Mouse (Mus musculus) cerebellum, adult 2 months (tissue): ENCODE results near the gene Knl1.

Source experiments
- CTCF ChIP-seq: fragments of 200-500 bp; IDR thresholded peaks from 2 replicates; pipeline ENCODE4 v1.5.1; 2011; ENCODE audit warnings: low read depth, mild to moderate bottlenecking, control low read depth, low read length, moderate library complexity, borderline replicate concordance; ENCODE audit not compliant: insufficient read depth
- POLR2A ChIP-seq: fragments of 200-500 bp; IDR thresholded peaks from 2 replicates; pipeline ENCODE4 v1.6.1; 2011; ENCODE audit warnings: low read length, control low read depth, borderline replicate concordance; ENCODE audit not compliant: insufficient read depth

- TF ChIP-seq POLR2A (peak; percentile 44; the same call in 1 of the 2 replicates), CTCF (no peak)
Observed at GRCm38 (mm10) chr2:119028941-119029551, 17.9 kb upstream of the Knl1 start, which contains the start of gene Ccdc32.
